Mouse (Mus musculus) small intestine, adult 2 months (tissue): ENCODE measurements around the gene Boll.

ENCODE experiments used
- CTCF ChIP-seq: fragments of 200-500 bp; IDR thresholded peaks from 2 replicates; pipeline ENCODE4 v1.5.1; 2012; ENCODE audit warnings: low read depth, mild to moderate bottlenecking, control low read depth, inconsistent platforms, low read length, moderate library complexity, mixed read lengths; ENCODE audit not compliant: insufficient replicate concordance, insufficient read length; ENCODE audit errors: extremely low read depth
- POLR2A ChIP-seq: fragments of 200-500 bp; IDR thresholded peaks from 2 replicates; pipeline ENCODE4 v1.6.1; 2012; ENCODE audit warnings: low read depth, mild to moderate bottlenecking, control low read depth, inconsistent platforms, low read length, moderate library complexity

GRCm38 (mm10) chr1:55264385-55264784 is 98.9 kb downstream of the Boll start:
- TF ChIP-seq POLR2A (no peak), CTCF (no peak)
